Mouse (Mus musculus) cerebellum, postnatal 36 days (tissue): Measurements from ENCODE around the gene Plac9a.
"Not testable (repeated sequence)": the region's sequence is repeated elsewhere in the genome, so short reads cannot be mapped to it uniquely, and the experiment has no call there.

Experiments
- DNase-seq, 2 experiments: peaks; one replicate each; pipeline ENCODE4 v3.0.0; 2021 to 2022; ENCODE audit warnings: mixed read lengths in 2 of 2

The Plac9a gene

GRCm38 (mm10) chr14:25903000-25903399, at the start of gene Plac9a:
Gene Plac9a, minus strand, starts transcription at chr14:25903100.
- DNase-seq, result not testable (repeated sequence)

DNA sequence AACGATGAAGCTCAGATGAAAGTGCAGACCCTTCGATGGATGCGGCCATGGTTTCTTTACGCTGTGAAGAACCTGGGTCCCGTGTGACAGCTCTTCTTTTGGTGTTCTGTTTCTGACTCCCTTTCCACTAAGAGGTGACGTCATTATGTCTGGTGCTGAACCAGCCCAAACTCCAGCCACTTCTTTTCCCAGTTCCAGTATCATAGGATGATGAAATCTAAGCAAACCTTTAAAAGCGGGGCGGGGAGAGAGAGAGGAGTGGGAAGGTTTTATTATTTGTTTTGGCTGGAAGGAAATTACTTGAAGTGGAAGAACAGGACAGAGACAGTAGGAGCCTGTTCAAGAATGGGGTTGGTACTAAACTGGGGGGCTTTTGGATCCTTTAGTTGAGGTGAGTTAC, 35.1 kb upstream of the Plac9a start, which contains the start of gene Cphx1:
Cphx1 (plus strand) TSS at position 301 of the 400 bp plus-strand sequence.
- not testable (repeated sequence) for DNase-seq

- DNase-seq, result not testable (repeated sequence)
Measured at GRCm38 (mm10) chr14:25936867-25937630, 34.1 kb upstream of the Plac9a start.

DNA sequence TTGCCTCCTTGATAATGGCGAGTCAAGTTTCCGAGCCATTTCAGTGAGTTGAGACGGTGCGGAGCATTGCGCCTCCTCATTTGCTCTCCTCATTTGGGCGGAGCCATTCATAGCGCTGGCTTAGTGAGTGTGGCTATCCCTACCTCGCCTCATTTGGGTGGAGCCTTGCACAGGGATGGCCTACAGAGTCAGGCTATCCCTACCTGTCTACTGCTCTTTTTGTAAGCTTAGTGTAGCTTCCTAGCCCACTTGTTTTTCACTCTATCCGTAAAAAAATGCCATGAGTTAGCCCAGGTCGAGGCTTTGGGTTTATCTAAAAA, 24.6 kb upstream of the Plac9a start, which contains the start of gene Tmem254a:
Tmem254a (minus strand) TSS at position 111 of the 320 bp plus-strand sequence.
- not testable (repeated sequence) for DNase-seq

DNA sequence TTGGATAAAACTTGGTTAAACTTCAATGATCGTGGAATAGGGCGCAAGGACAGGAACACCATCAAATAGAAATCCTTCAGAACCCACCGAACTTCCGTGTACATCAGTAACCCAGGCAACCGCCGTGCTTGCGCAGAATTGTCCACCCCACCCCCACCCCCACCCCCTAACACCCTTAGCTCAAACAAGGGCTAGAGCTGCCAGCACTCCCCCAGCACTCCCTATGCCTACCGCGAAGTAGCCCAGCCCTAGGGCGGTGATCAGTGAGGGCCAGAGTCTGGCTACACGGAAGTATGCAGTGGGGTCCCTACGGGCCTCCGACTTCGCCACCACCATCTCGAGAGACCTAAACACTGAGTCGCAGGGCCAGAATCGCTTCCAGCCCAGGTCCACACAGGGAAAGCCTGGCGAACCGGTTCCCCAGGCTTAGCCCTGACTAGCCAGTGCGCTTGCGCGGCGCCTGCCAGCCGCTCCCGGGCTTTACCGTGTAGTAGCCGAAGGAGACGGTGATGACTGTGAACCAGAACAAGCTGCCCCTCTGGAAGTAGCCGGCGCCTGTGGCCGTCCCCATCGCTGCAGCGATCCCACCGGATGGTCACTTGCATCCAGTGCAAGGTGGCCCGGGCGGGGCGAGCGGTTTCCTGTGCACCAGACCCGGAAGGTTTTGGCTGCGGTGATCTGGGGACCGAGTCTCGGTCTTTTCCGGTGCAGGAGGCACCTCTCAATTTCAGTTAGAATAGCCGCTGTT, 24.1 kb upstream of the Plac9a start:
- DNase-seq, result not testable (repeated sequence)

DNA sequence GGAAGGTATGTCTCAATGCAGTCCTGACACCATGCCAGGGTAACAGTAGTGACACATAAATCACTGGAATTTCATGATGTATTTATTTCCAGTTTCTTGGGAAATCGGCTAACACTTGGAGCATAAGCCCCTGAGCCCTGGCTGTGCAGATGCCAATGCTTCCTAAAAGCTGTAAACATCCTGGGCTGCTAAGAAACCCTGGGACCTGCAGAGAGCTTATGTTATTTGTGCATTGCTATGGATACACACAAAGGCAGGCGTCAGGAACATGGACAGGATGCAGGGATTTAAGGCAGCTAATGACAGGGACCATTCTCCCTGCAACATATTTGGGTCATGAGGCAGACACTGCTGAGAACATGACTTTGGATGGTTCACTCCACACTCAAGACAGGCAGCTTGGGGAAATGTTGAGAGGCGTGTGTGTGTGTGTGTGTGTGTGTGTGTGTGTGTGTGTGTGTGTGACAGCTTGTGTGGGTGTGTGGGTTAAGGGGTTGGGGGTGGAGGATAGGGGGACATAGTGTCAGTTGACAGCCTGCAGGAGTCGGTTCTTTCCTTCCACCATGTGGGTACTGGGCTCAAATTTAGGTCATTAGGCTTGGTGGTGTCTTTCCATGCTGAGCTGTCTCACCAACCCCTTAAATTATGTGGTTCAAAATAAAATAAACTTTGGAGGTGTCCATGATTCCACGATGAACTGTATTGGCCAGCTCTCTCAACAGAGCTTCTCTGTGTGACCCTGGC, 15.7 kb upstream of the Plac9a start:
- not testable (repeated sequence) for DNase-seq

DNA sequence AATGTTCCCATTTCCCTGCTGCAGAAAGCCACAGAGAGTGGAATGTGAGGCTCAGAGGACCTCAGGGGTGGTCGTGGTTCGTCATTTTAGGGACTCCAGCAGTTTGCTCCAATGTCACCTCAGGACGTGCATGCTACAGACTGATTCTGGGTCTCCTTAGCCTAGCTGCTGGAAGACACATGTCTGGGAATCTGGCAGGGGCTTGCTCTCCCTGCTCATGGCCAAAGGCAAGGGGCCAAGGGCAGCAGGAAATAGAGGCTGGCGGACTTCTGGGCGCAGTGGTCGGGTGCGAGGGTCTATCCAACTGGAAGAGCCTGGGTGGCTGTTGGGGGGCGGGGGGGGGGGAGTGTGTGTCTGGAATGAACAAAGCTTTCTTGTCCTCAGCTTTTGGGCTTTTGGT, 6.1 kb upstream of the Plac9a start:
- DNase-seq, result not testable (repeated sequence)

DNA sequence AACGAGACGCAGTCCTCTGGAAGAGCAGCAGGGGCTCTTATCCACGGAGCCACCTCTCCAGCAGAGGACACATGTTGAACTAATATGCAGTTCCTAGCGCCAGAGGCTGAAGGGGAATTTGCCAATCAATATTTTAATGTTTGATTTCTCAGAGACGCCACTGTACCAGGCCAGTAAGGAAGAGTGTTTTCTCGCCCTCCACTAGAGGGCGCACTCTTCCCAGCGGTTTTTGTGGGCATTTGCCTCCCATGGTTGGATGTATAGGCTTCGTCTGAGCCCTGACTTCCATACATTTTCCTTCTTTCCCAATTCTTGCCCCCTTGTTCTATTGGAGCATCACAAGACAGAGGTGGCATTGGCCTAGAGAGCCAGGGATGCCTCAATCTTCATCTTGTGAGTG, 4.4 kb upstream of the Plac9a start:
- DNase-seq, result not testable (repeated sequence)

DNA sequence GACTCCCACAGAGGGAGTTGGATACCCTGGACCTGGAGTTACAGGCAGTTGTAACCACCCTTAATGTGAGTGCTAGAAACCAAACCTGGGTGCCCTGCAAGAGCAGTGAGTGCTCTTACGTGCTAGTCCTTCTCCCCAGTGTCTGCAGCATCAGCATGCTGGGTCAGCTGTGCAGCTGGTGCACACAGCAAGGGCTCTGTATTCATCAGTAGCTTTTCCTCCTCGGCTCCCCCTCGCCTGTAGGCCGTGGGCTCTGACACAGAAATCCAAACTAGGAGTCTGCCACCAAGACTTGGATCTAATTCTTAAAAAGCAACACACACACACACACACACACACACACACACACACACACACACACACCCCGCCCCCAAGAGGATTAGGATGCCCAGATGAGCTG, 2.3 kb upstream of the Plac9a start:
- peak; percentile 0 for DNase-seq

DNA sequence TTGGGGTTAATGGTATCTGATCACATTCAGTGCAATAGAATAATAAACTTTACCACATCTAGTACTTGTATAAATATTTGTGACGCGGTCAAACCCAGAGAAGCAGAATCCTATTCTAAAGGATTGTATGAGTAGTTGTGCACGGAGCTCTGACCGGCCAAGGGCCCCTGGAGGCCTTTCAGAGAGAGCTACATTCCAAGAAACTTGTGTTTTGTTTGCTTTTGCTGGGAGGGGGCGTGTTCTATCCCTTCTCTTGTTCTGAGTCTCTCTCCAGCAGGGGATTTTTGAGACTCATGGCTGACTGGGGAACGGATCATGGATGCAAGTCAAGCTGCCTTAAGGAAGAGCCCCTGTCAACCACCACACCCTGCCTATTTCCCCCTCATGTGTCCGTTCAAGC, 7.2 kb downstream of the Plac9a start:
- DNase-seq, result not testable (repeated sequence)

GRCm38 (mm10) chr14:25894566-25894965, 8.3 kb downstream of the Plac9a start:
- not testable (repeated sequence) for DNase-seq

DNA sequence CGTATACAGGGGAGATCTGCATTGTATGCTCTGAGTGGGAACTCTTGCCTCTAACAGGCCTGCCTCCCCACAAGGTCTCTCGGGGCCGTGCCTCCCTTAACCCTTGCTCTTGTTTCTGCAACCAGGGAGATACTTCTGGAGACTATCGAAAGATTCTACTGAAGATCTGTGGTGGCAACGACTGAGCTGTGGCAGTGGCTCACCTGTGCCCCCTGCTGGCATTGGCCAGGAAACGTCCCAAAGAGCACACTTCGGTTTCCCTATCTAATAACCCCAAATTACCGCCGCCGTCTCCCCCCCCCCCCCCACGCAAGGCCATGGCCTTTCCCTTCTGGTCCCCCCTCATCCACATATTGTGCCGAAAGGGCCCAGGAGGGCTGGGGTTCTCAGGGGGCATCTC, 17.0 kb downstream of the Plac9a start:
- not testable (repeated sequence) for DNase-seq

DNA sequence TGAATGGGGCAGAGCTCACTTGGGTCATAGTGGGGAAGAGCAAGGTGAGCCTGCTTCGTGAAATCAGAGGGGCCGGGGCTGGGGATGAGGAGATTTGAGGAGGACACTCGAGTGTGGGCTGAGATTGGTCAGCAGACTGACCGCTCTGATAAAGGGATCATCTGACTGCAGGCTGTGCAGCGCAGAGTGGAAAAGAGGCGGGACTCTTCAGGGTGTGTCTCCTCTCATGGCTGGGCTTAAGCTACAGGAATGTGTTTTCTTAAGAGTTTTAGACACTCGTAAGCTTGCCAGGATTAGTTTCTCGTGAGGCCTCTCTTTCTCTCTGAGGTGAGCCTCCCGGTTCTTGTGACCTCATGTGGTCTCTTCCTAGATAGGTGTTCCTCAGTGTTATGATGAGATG, 21.1 kb downstream of the Plac9a start:
- not testable (repeated sequence) for DNase-seq

- not testable (repeated sequence) for DNase-seq
Measured at GRCm38 (mm10) chr14:25876640-25877039, 26.3 kb downstream of the Plac9a start.

GRCm38 (mm10) chr14:25872461-25873415, 30.2 kb downstream of the Plac9a start:
- peak; percentile 40 to 50 for DNase-seq

- no peak for DNase-seq
Measured at GRCm38 (mm10) chr14:25869135-25869878, 33.6 kb downstream of the Plac9a start.

DNA sequence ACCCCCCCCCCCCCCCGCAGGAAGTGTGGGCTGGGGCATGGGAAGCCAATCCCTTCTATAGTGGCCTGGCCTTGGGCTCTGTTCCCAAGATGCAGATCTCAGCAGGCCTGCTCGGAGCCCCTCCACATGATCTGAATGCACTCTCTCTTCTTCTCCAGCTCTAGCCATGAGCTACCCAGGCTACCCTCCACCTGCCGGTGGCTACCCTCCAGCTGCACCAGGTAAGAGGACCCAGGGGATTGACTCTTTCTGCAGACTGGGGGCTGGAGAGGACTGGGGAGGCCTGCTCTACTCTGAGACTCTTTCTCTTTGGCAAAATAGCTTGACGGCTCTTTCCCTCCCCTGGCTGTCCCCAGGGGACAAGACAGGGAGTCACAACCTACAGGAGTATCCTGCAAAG, 34.2 kb downstream of the Plac9a start:
- no peak for DNase-seq

DNA sequence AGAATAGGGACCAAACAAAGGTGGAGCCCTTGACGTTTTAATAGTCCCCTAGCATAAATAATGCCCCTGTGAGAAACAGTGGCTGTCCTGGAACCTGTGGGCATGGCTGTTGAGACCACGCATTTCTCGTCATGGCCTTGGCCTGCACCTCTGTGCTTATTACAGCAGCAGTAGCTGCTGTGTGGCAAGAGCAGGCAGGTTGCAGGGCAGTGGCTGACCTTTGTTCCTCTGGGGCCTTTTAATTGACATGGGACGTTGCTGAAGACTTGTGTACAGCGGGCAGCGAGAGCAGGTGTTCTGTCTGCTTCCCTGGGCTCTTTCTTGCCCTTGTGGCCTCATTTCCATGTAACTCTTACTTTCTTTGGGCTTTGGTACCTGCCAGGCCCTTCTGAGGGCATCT, 35.1 kb downstream of the Plac9a start:
- no peak for DNase-seq

- DNase-seq, result no peak
Measured at GRCm38 (mm10) chr14:25866832-25867231, 36.1 kb downstream of the Plac9a start.

DNA sequence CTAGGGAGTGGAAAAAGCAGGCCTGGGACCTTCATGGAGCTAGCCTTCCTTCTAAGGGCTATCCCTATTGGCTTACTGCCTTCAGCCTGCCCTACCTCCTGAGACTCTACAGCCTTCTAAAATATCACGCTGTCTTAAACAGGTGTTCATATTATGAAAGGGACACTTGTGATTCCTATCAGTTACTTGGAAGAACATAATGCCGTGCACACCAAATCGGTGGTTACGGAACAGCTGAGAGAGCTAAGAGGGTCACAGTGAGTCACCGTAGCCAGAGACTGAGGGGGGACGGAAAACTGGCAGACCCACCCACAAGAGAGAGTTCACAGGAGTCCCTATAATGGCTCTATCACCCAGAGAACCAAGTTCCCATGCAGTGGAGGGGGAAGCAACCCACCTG, 36.5 kb downstream of the Plac9a start:
- no peak for DNase-seq

- no peak for DNase-seq
Measured at GRCm38 (mm10) chr14:25865251-25865650, 37.6 kb downstream of the Plac9a start.
